8 mouse cellular contexts compared by ENCODE assay signal in genomic region chr13:63272602-63273229, GRCm38 (mm10).
DNase-seq lines count a peak whose midpoint lies in the region; ATAC-seq and TF ChIP-seq lines count a peak whose summit lies in the region.

No protein-coding gene starts in this region.

- peak overlapping the region; percentile 42 for H3K4me3 ChIP-seq in hindbrain, postnatal 0 days (ENCODE audit: low read length)
- H3K4me3 ChIP-seq in liver, embryonic 12.5 days: peak overlapping the region; percentile 41
- H3K4me3 ChIP-seq in neural tube, embryonic 13.5 days: peak overlapping the region; percentile 46

- H3K4me1 ChIP-seq in hindbrain, postnatal 0 days (ENCODE audit: insufficient read depth, low read length): 0 out of 2 replicates have a peak, but pooled peaks cover 5% of the 10 kb centered on the region
- peaks cover 27% of the 10 kb centered on the region for H3K4me1 ChIP-seq in liver, embryonic 12.5 days
- peaks cover 37% of the 10 kb centered on the region for H3K4me1 ChIP-seq in neural tube, embryonic 13.5 days (replicated peaks)

- H3K27me3 ChIP-seq in hindbrain, postnatal 0 days (ENCODE audit: insufficient read depth, low read length): no peaks in the 10 kb centered on the region; the same call in 1 of the 2 replicates
- H3K27me3 ChIP-seq in liver, embryonic 12.5 days (replicated peaks): peaks cover 14% of the 10 kb centered on the region; the same call in 1 of the 2 replicates
- peaks cover 29% of the 10 kb centered on the region for H3K27me3 ChIP-seq in neural tube, embryonic 13.5 days

- H3K9ac ChIP-seq in hindbrain, postnatal 0 days (replicated peaks; ENCODE audit: low read length): peak overlapping the region; percentile 46; the same call in 1 of the 2 replicates
- peak overlapping the region; percentile 15; the same call in 1 of the 2 replicates for H3K9ac ChIP-seq in liver, embryonic 12.5 days
- peak overlapping the region; percentile 67 for H3K9ac ChIP-seq in neural tube, embryonic 13.5 days

- peak overlapping the region; percentile 70 for H3K4me2 ChIP-seq in hindbrain, postnatal 0 days (ENCODE audit: low read depth, low read length)
- peak overlapping the region; percentile 63 for H3K4me2 ChIP-seq in liver, embryonic 12.5 days
- peak overlapping the region; percentile 76 for H3K4me2 ChIP-seq in neural tube, embryonic 13.5 days

- no peaks in the 10 kb centered on the region for H3K36me3 ChIP-seq in hindbrain, postnatal 0 days (ENCODE audit: insufficient read depth, low read length)
- no peaks in the 10 kb centered on the region for H3K36me3 ChIP-seq in liver, embryonic 12.5 days
- no peaks in the 10 kb centered on the region for H3K36me3 ChIP-seq in neural tube, embryonic 13.5 days

- peak overlapping the region; percentile 26; the same call in 1 of the 2 replicates for H3K27ac ChIP-seq in hindbrain, postnatal 0 days
- peak overlapping the region; percentile 66; the same call in 1 of the 2 replicates for H3K27ac ChIP-seq in liver, embryonic 12.5 days
- H3K27ac ChIP-seq in neural tube, embryonic 13.5 days (replicated peaks): peak overlapping the region; percentile 69

- ATAC-seq in hindbrain, postnatal 0 days: peak; percentile 82
- ATAC-seq in liver, embryonic 12.5 days: peak; percentile 88
- peak; percentile 91 for ATAC-seq in neural tube, embryonic 13.5 days (ENCODE audit: low read depth)
- no peak for ATAC-seq in granulocyte monocyte progenitor cell, adult 5-6 weeks (replicated peaks; ENCODE audit: poor library complexity, severe bottlenecking)

- no peak for TF ChIP-seq CTCF in hindbrain, postnatal 0 days (IDR thresholded peaks at IDR 0.05; ENCODE audit: low read depth)

- peak; percentile 67 to 69 for DNase-seq in urinary bladder, adult 18-20 months (ENCODE audit: low spot score in 2 of 2)
- DNase-seq in urinary bladder, postnatal 10 days (ENCODE audit: low spot score): no peak
- DNase-seq in gastrocnemius, postnatal 10 days: peak; percentile 61
- DNase-seq in hindbrain, postnatal 0 days (ENCODE audit: low spot score): peak; percentile 21
- no peak for DNase-seq in thymus, postnatal 10 days (ENCODE audit: low spot score in 2 of 2)

- H3K9me3 ChIP-seq in hindbrain, postnatal 0 days (ENCODE audit: low read length): no peaks in the 10 kb centered on the region
- H3K9me3 ChIP-seq in liver, embryonic 12.5 days (replicated peaks): no peaks in the 10 kb centered on the region
- no peaks in the 10 kb centered on the region for H3K9me3 ChIP-seq in neural tube, embryonic 13.5 days

- 7% methylated on average over 27 of the region's 27 CpGs for WGBS in hindbrain, postnatal 0 days
- 14% methylated on average over 27 of the region's 27 CpGs for WGBS in liver, embryonic 12.5 days (ENCODE audit: insufficient replicate concordance)
- under 1% methylated on average over 27 of the region's 27 CpGs for WGBS in neural tube, embryonic 13.5 days

Comparison
In these comparisons a context has a peak if more than half of its experiments do, and no peak if none do; other contexts are left out.
1. DNase-seq: peak in urinary bladder, adult 18-20 months (2 of 2), gastrocnemius, postnatal 10 days (single experiment) and hindbrain, postnatal 0 days (single experiment); none in urinary bladder, postnatal 10 days (single experiment) and thymus, postnatal 10 days (0 of 2).
2. H3K9ac ChIP-seq: peak in every context shown above with its lines; median percentile 67 in neural tube, embryonic 13.5 days; 46 in hindbrain, postnatal 0 days; 15 in liver, embryonic 12.5 days.
3. Peak in every context shown above with its lines, with median percentiles within 50 percentile points of each other: H3K27ac ChIP-seq, H3K4me2 ChIP-seq and H3K4me3 ChIP-seq.